Mouse (Mus musculus) megakaryocyte, embryonic 14.5 days (primary cell): ENCODE results near the gene Prps1. TPM values are rescaled to one million over a fixed set of nuclear protein-coding genes. Genes with fewer than 3 reads are reported as not detected.
A peak's percentile ranks its signal among the peaks of the same experiment; 100 is the strongest.

ENCODE experiments used
- H3K27me3 ChIP-seq: replicated peaks from 2 replicates; pipeline ENCODE3; 2012; ENCODE audit warnings: inconsistent platforms
- H3K36me3 ChIP-seq: replicated peaks from 2 replicates; pipeline ENCODE3; 2012; ENCODE audit warnings: low read length, inconsistent platforms, mixed read lengths
- H3K4me1 ChIP-seq: 2 replicates; pipeline ENCODE4 v1.6.1; 2012; ENCODE audit warnings: inconsistent platforms
- H3K4me3 ChIP-seq: replicated peaks from 2 replicates; pipeline ENCODE3; 2012; ENCODE audit warnings: moderate library complexity, mild to moderate bottlenecking, inconsistent platforms
- H3K9me3 ChIP-seq: 2 replicates; pipeline ENCODE4 v1.6.1; 2012; ENCODE audit warnings: inconsistent platforms
- FLI1 ChIP-seq: IDR thresholded peaks from 2 replicates; pipeline ENCODE4 v1.6.1; 2012; ENCODE audit warnings: low read length, inconsistent platforms, mixed read lengths
- GATA1 ChIP-seq: IDR thresholded peaks from 3 replicates; pipeline ENCODE4 v1.6.1; 2012; ENCODE audit warnings: mixed read lengths, low read length, inconsistent platforms, borderline replicate concordance
- polyA plus RNA-seq: library from polyadenylated mRNA; stranded (reverse); fragments of >175 nt; gene quantifications from 2 replicates; pipeline ENCODE4 v1.2.3, GENCODE M21; 2012; ENCODE audit warnings: low replicate concordance; ENCODE audit not compliant: insufficient read depth

Gene Prps1
- polyA plus RNA-seq, 1 experiment: 1.7 TPM

GRCm38 (mm10) chrX:140510696-140511429 lies 54.5 kb downstream of the Prps1 start:
- Histone ChIP-seq H3K9me3 (no peaks in the 10 kb centered on the region), H3K27me3 (peaks cover 15% of the 10 kb centered on the region), H3K36me3 (no peaks in the 10 kb centered on the region), H3K4me3 (no peak overlapping the region), H3K4me1 (peaks cover 52% of the 10 kb centered on the region)
- no peak for TF ChIP-seq FLI1
- TF ChIP-seq GATA1: no peak

GRCm38 (mm10) chrX:140511687-140512651 lies 55.6 kb downstream of the Prps1 start:
- Histone ChIP-seq H3K4me1 (peaks cover 49% of the 10 kb centered on the region), H3K9me3 (no peaks in the 10 kb centered on the region), H3K36me3 (no peaks in the 10 kb centered on the region), H3K4me3 (no peak overlapping the region), H3K27me3 (peaks cover 16% of the 10 kb centered on the region)
- TF ChIP-seq GATA1: no peak
- TF ChIP-seq FLI1: no peak

- Histone ChIP-seq H3K27me3 (peaks cover 16% of the 10 kb centered on the region), H3K36me3 (no peaks in the 10 kb centered on the region), H3K4me1 (peaks cover 51% of the 10 kb centered on the region), H3K4me3 (no peak overlapping the region), H3K9me3 (no peaks in the 10 kb centered on the region)
- TF ChIP-seq GATA1 (no peak), FLI1 (no peak)
These were observed 57.0 kb downstream of the Prps1 start for GRCm38 (mm10) chrX:140513379-140513778.

GRCm38 (mm10) chrX:140518351-140518750 lies 61.9 kb downstream of the Prps1 start:
- H3K4me1 ChIP-seq: peaks cover 63% of the 10 kb centered on the region
- H3K36me3 ChIP-seq: no peaks in the 10 kb centered on the region
- peaks cover 19% of the 10 kb centered on the region for H3K27me3 ChIP-seq
- H3K4me3 ChIP-seq: no peak overlapping the region
- no peaks in the 10 kb centered on the region for H3K9me3 ChIP-seq
- TF ChIP-seq FLI1: no peak
- TF ChIP-seq GATA1: no peak

GRCm38 (mm10) chrX:140520146-140521102 lies 64.0 kb downstream of the Prps1 start:
- Histone ChIP-seq H3K4me3 (peak overlapping the region; percentile 87), H3K9me3 (no peaks in the 10 kb centered on the region), H3K27me3 (peaks cover 10% of the 10 kb centered on the region), H3K36me3 (no peaks in the 10 kb centered on the region), H3K4me1 (peaks cover 59% of the 10 kb centered on the region)
- no peak for TF ChIP-seq FLI1
- TF ChIP-seq GATA1: no peak

GRCm38 (mm10) chrX:140522071-140522765 lies 65.8 kb downstream of the Prps1 start:
- TF ChIP-seq FLI1 (no peak), GATA1 (no peak)
- no peak overlapping the region for H3K4me3 ChIP-seq
- H3K27me3 ChIP-seq: peaks cover 8% of the 10 kb centered on the region
- no peaks in the 10 kb centered on the region for H3K36me3 ChIP-seq
- no peaks in the 10 kb centered on the region for H3K9me3 ChIP-seq
- H3K4me1 ChIP-seq: peaks cover 59% of the 10 kb centered on the region

GRCm38 (mm10) chrX:140524231-140524630 lies 67.8 kb downstream of the Prps1 start:
- Histone ChIP-seq H3K4me1 (peaks cover 44% of the 10 kb centered on the region), H3K9me3 (no peaks in the 10 kb centered on the region), H3K36me3 (no peaks in the 10 kb centered on the region), H3K4me3 (no peak overlapping the region), H3K27me3 (peaks cover 4% of the 10 kb centered on the region)
- TF ChIP-seq GATA1: no peak
- TF ChIP-seq FLI1: no peak

Other genes with a start within 250 kb of the Prps1 start
- 0.01 TPM in 1 of 2 replicates, not detected in the other for gene Frmpd3, start 114.3 kb upstream of the Prps1 start, polyA plus RNA-seq
- 12.7 and 59.7 TPM in 2 replicates for gene Tsc22d3, start 144.0 kb downstream of the Prps1 start, polyA plus RNA-seq
- not detected in 2 replicates for gene Mid2, start 208.0 kb downstream of the Prps1 start, polyA plus RNA-seq